Mouse (Mus musculus): ENCODE data around the gene Nrm.
A peak's percentile ranks its signal among the peaks of the same experiment; 100 is the strongest.
"Not testable (repeated sequence)": the region's sequence is repeated elsewhere in the genome, so short reads cannot be mapped to it uniquely, and the experiment has no call there.

Gene Nrm

DNA sequence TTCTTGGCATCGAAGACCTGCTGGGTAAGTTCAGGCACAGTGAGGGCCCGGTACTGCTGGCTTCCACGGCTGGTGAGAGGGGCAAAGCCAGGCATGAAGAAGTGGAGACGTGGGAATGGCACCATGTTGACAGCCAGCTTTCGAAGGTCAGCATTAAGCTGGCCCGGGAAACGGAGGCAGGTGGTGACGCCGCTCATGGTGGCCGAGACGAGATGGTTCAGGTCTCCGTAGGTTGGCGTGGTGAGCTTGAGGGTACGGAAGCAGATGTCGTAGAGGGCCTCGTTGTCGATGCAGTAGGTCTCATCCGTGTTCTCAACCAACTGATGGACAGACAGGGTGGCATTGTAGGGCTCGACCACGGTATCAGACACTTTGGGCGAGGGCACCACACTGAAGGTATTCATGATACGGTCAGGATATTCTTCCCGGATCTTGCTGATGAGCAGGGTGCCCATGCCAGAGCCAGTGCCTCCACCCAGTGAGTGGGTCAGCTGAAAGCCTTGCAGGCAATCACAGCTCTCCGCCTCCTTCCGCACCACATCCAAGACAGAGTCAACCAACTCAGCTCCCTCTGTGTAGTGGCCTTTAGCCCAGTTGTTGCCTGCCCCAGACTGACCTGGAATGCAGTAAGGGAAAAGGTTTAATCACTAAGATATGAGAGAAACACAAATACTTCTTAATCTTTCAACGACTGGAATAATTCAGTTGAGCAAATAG is 25.5 kb upstream of the Nrm start:
- DNase-seq: no peak

DNA sequence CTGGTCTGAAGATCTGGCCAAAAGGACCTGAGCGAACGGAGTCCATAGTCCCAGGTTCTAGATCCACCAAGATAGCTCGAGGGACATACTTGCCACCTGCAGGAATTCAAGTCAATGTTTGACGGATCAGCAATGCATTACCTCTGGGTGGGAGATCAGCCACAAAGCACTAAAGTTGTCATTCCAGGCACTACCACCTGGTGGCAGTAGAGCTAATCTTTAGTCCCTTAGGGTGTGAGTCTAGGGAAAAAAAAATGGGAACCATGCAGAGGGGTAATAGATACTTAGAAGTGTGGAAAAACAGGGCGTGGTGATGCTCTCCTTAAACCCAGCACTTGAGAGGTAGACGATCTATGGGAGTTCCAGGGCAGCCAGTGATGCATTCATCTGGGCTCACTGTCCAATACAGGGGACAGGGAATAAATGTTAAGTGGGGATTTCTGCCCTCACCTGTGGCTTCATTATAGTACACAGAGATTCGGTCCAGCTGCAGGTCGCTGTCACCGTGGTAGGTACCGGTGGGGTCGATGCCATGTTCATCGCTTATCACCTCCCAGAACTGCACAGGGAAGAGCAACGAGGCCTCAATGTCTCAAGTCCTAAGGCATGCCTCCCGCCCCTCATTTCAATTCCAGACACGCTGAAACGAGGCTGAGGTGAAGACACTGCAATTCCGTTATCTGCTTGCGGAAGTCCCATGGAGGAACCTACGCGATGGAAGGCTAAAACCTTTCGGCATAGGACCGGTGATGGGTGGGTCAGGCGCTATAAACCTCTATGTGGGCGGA is 24.7 kb upstream of the Nrm start:
- DNase-seq: peak; percentile 94

GRCm38 (mm10) chr17:35836991-35837422 is 24.1 kb upstream of the Nrm start:
- peak; percentile 83 for DNase-seq

GRCm38 (mm10) chr17:35837487-35837886 is 23.6 kb upstream of the Nrm start:
- peak; percentile 71 for DNase-seq

DNA sequence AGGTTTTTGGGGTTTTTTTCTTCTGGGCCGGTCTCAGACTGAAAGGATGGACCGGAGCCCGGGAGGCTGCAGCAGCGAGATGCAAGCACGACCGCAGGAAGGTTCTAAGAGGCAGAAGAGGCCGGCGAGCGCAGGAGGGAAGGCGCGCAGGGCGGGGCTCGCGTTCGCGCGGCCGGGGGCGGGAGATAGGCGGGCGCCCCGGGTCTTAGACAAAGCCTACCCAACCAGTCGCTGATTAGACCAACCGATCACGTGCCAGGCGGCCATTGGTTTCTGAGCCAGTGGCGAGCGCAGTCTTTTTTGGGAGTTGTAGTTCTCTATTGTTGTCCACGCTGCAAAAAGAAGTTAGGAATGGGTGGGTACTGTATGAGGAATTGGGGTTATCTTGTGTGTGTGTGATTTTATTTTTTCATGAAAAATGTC is 23.0 kb upstream of the Nrm start, which contains the start of gene Tubb5:
Tubb5 (minus strand) TSS at position 185 of the 423 bp plus-strand sequence.
- peak; percentile 97 for DNase-seq

DNA sequence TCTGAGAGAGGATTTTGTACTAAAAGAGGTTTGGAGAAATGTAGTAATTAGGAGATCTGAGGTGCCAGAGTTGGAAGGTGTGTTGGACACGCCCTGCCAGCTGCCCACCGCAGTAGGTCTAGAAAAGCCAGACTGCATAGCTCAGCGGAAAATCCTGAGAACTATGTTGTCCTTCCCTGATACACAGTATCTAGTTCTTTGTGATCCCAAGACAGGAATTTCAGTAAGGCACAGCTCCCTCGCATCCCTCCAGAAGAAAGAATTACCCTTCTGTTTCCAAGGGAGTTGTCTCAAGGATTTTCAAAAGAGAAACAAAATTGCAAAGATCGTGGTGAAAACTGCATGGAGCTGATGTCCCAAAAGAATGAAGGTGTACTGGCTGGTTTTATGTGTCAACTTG is 22.5 kb upstream of the Nrm start:
- no peak for DNase-seq

DNA sequence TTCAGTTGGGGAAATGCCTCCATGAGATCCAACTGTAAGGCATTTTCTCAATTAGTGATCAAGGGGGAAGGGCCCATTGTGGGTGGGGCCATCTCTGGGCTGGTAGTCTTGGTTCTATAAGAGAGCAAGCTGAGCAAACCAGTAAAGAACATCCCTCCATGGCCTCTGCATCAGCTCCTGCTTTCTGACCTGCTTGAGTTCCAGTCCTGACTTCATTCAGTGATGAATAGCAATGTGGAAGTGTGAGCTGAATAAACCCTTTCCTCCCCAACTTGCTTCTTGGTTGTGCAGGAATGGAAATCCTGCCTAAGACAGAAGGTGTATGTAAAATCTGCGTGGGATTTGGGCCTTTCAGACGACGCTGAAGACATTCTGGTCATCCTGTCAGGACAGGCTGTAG is 22.1 kb upstream of the Nrm start:
- not testable (repeated sequence) for DNase-seq

- peak; percentile 70 for DNase-seq
Observed at GRCm38 (mm10) chr17:35840561-35840960, 20.6 kb upstream of the Nrm start.

DNA sequence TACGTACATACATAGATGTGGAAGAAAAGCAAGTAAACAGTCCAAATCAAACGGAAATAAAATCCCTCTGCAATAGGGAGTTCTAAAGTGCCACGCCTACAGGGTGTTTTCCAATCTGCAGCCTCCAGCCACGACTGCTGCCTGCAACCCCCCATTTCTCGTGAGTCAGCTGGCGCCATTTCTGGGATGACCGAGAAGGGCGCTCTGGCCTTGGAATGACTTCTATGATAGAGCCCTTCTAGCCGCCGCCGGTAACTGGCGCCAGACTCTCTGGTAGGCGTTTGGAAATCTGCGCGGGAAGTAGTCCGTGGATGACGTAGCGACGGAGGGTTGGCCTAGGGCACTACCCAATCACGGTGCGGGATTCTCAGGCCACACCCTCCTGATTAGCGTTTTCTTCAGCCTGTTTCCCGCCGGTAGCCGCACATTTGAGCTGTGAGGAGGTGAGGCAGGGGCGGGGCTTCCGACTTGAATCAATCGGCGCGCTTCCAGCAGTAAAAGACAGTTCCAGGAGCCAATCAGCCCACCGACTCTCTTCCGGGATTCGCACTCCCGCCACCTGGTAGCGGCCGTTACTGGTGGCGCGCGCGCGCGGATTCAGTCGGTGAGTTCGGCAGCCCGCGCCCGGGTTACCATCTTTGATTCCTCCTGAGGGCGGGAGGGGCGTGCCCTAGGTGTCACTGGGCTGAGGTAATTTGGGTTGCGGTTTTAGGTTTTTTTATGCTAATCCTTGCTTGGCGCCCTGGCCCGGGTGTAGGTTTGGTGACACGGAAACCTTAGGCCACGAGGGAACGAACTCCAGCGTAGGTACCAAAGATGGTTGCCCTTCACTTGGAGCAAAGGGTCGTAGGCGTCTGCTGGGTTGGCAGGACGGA is 19.8 kb upstream of the Nrm start, which contains the start of gene Mdc1:
Mdc1 (plus strand) TSS at position 440 of the 875 bp plus-strand sequence.
- peak; percentile 100 for DNase-seq

- DNase-seq: no peak
Observed at GRCm38 (mm10) chr17:35842006-35842405, 19.1 kb upstream of the Nrm start.

DNA sequence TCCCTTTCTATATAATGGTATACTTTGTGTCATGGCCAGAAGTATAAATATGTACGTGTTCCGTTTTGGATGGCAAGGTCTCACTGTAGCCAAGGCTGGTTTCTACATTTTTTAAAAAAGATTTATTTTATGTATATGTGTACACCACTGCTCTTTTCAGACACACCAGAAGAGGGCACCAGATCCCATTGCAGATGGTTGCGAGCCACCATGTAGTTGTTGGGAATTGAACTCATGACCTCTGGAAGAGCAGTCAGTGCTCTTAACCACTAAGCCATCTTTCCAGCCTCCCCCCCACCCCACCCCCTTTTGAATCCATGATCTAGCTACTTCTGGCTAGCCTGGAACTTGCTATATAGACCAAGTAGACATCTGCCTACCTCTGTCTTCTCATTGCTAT is 17.6 kb upstream of the Nrm start:
- no peak for DNase-seq

- no peak for DNase-seq
Observed at GRCm38 (mm10) chr17:35848112-35848511, 13.0 kb upstream of the Nrm start.

DNA sequence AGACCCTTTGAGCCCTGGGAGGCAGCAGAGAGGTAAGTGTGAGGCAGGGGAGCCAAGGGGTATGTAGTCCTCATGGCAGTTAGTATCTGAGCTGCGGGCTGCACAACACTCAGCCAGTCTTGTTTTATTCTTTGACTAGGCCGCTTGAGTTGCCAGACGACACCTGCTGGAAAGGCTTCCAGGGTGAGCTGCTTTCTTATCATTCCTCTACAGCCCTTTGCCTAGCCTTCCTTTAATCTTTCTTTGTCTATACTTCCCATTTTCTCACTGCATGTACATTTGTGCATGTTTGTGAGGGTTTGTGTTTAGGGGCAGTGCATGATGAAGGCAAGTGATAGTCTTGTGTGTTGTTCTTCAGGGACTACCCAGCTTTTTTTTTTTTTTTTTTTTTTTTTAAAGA is 10.1 kb upstream of the Nrm start:
- DNase-seq: no peak

GRCm38 (mm10) chr17:35859371-35859770 is 1.7 kb upstream of the Nrm start:
- peak; percentile 21 for DNase-seq

- DNase-seq: peak; percentile 33
Observed at GRCm38 (mm10) chr17:35859835-35860234, 1.3 kb upstream of the Nrm start.

GRCm38 (mm10) chr17:35860831-35861197 is 304 bp upstream of the Nrm start:
- DNase-seq: no peak

- no peak for DNase-seq
Observed at GRCm38 (mm10) chr17:35864832-35865353, 3.8 kb downstream of the Nrm start.

DNA sequence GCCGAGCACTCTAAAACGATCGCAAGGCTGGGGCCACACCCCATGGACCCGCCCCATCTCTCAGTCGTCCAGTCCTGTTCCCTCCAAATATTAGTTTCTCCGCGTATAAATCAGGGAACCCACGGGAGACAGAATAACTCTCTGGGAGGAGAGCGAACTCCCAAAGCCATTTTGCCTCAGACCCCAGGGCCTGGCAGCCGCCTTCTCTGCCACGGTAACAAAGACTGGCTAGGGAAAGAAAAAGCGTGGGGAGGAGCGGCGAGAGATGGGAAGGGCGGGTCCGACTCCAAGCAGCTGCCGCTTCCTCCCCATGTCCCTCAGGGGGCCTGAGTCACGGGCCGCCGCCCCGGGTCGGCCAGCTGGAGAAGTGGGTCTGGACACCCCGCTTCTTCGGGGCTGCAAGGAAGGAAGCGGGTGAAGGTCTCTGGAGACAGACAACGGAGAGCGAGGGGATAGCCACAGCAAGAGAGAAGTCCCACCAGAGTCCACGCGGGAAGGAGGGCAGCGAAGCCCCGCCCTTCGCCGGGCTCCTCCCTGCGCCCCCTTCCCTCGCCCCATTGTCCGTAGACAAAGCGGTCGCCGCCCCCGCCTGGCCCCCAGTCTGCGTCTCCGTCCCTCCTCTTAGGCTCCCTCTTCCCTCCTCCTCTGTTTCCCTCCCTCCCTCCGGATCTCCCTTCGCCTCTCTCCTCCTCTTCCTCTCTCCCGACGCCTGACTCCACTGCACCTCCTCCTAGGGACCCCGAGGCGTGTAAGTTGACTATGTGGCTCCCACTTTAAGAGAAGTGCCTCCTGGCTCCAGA is 4.6 kb downstream of the Nrm start, which contains the start of gene Ppp1r18:
Ppp1r18 (plus strand) TSS at position 113 of the 800 bp plus-strand sequence.
- DNase-seq: no peak

GRCm38 (mm10) chr17:35866281-35866831 is 5.2 kb downstream of the Nrm start:
- DNase-seq: no peak

DNA sequence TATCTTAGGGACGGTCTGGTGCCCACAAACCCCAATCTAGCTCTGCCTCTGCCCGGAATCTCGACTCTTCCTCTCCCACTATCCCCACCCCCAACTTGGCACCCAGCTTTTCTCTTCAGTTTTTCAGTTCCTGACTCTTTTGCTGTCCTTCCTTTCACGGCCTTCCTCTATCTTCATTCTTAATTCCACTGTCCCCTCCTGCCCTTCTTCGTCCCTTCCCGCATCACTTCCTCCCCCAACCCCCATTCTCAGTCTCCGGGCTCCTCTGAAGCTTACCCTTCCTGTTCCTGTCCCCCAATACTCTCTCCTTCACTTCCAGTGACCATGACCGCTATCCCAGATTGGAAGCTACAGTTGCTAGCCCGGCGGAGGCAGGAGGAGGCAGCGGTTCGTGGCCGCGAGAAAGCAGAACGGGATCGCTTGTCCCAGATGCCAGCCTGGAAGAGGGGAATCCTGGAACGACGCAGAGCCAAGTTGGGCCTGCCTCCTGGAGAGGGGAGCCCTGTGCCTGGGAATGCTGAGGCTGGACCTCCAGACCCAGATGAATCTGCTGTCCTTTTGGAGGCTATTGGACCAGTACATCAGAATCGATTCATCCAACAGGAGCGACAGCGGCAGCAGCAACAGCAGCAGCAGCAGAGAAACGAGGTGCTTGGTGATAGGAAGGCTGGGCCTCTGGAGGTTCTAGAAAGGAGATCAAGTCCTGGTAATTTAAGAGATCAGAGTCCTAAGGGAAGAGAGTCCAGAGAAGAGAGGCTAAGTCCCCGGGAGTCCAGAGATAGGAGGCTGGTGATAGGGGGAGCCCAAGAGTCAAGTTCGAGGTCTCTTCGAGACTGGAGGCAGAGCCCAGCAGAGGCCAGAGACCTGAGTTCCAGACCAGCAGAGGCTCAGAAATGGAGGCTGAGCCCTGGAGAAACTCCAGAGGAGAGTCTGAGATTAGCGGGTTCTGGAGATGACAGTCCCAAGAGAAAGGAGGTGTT is 6.1 kb downstream of the Nrm start:
- DNase-seq: no peak

Measured in cerebellum, adult 9-10 months (tissue).